Mouse (Mus musculus) cortical plate, adult 2 months (tissue): Measurements from ENCODE around the gene Mreg.

Experiments used
- CTCF ChIP-seq: fragments of 200-500 bp; IDR thresholded peaks from 2 replicates; pipeline ENCODE4 v1.5.1; 2011; ENCODE audit warnings: mild to moderate bottlenecking, control low read depth, low read length; ENCODE audit not compliant: insufficient read depth; ENCODE audit errors: extremely low read depth
- POLR2A ChIP-seq: fragments of 200-500 bp; IDR thresholded peaks from 2 replicates; pipeline ENCODE4 v1.6.1; 2011; ENCODE audit warnings: mild to moderate bottlenecking, low read length, control low read depth; ENCODE audit not compliant: insufficient read depth; ENCODE audit errors: extremely low read depth

- no peak for TF ChIP-seq CTCF
- TF ChIP-seq POLR2A = no peak
Measured at GRCm38 (mm10) chr1:72201126-72201525, 11.0 kb downstream of the Mreg start.
